Mouse (Mus musculus) kidney, adult 18-20 months (tissue): ENCODE results near the gene Hist1h2ab.
"Not testable (repeated sequence)": the region's sequence is repeated elsewhere in the genome, so short reads cannot be mapped to it uniquely, and the experiment has no call there.

Experiments used
- DNase-seq: peaks from one replicate; pipeline ENCODE4 v3.0.0; 2021

Hist1h2ab gene

GRCm38 (mm10) chr13:23755000-23755399 lies 4.1 kb downstream of the Hist1h2ab start:
- DNase-seq = no peak

GRCm38 (mm10) chr13:23756790-23757189 lies 5.9 kb downstream of the Hist1h2ab start, which contains the start of gene Hist1h4b:
Hist1h4b (plus strand) TSS chr13:23757013.
- peak; percentile 83 for DNase-seq

GRCm38 (mm10) chr13:23757211-23757773 lies 6.4 kb downstream of the Hist1h2ab start:
- no peak for DNase-seq

- DNase-seq = no peak
Measured at GRCm38 (mm10) chr13:23757921-23758320, 7.0 kb downstream of the Hist1h2ab start.

GRCm38 (mm10) chr13:23759251-23759771 lies 8.4 kb downstream of the Hist1h2ab start:
- DNase-seq = no peak

- no peak for DNase-seq
Measured at GRCm38 (mm10) chr13:23759916-23760239, 9.0 kb downstream of the Hist1h2ab start.

- DNase-seq = no peak
Measured at GRCm38 (mm10) chr13:23760240-23760971, 9.5 kb downstream of the Hist1h2ab start.

GRCm38 (mm10) chr13:23760972-23761864 lies 10.3 kb downstream of the Hist1h2ab start, which contains the start of gene Hist1h4a:
Hist1h4a (minus strand) TSS chr13:23761230.
- DNase-seq = peak; percentile 94

- peak; percentile 51 for DNase-seq
Measured at GRCm38 (mm10) chr13:23761871-23762821, 11.2 kb downstream of the Hist1h2ab start, which contains the start of gene Hist1h3a. Hist1h3a (minus strand) TSS chr13:23762386.

- DNase-seq = no peak
Measured at GRCm38 (mm10) chr13:23763242-23763585, 12.3 kb downstream of the Hist1h2ab start.

GRCm38 (mm10) chr13:23763586-23764323 lies 12.8 kb downstream of the Hist1h2ab start, which contains the start of gene Hist1h1a:
Hist1h1a (plus strand) TSS chr13:23763666.
- peak; percentile 80 for DNase-seq

GRCm38 (mm10) chr13:23764324-23765171 lies 13.6 kb downstream of the Hist1h2ab start:
- DNase-seq = no peak

- no peak for DNase-seq
Measured at GRCm38 (mm10) chr13:23765172-23765513, 14.2 kb downstream of the Hist1h2ab start.

- no peak for DNase-seq
Measured at GRCm38 (mm10) chr13:23766772-23767171, 15.8 kb downstream of the Hist1h2ab start.

GRCm38 (mm10) chr13:23768834-23769397 lies 18.0 kb downstream of the Hist1h2ab start:
- no peak for DNase-seq

GRCm38 (mm10) chr13:23769613-23770012 lies 18.7 kb downstream of the Hist1h2ab start, which contains the start of gene Trim38:
Trim38 (plus strand) TSS chr13:23769913.
- not testable (repeated sequence) for DNase-seq

GRCm38 (mm10) chr13:23772561-23773313 lies 21.8 kb downstream of the Hist1h2ab start:
- no peak for DNase-seq

- no peak for DNase-seq
Measured at GRCm38 (mm10) chr13:23778339-23778738, 27.4 kb downstream of the Hist1h2ab start.

- no peak for DNase-seq
Measured at GRCm38 (mm10) chr13:23779025-23779424, 28.1 kb downstream of the Hist1h2ab start.
